Mouse (Mus musculus) frontal cortex, postnatal 36 days (tissue): ENCODE measurements around the gene Pcsk6.
"Not testable (repeated sequence)": the region's sequence is repeated elsewhere in the genome, so short reads cannot be mapped to it uniquely, and the experiment has no call there.

Source experiments
- DNase-seq, 2 experiments: peaks; one replicate each; pipeline ENCODE4 v3.0.0; 2022; ENCODE audit warnings: low spot score in 2 of 2

Pcsk6 gene

DNA sequence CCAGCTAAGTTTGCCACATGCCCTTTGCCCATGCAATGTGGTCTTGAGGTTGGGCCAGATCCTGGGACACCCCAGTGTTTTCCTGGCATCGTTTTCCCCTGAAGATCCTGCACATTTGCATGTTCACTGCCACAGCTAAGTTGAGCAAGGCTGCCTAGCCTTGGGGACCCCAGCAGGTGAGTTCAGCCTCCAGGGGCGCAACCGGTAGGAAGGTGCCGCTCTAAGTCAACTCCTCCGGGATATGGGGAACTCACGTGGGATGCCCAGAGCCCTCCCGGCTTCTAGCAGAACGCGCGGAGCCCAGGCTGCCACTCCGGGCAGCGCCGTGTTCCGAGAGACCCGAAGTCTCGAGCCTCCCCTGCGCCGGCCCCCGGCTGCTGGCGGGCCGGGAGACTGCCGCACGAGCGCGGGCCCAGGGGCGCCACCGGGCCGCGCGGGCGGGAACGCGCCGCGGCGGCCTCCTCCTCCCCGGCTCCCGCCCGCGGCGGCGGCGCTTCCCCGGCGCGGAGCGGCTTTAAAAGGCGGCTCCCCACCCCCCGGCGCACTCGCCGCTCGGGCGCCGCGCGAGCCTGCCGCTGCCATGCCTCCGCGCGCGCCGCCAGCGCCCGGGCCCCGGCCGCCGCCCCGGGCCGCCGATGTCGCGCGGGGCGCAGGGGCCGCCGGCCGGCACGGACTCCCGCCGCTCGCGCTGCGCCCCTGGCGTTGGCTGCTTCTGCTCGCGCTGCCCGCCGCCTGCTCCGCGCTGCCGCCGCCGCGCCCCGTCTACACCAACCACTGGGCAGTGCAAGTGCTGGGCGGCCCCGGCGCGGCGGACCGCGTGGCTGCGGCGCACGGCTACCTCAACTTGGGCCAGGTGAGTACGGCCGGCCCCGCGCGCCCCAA, at the start of gene Pcsk6:
TSS of gene Pcsk6 (plus strand) at position 144 of the 882 bp plus-strand sequence.
- DNase-seq: peak; percentile 31

DNA sequence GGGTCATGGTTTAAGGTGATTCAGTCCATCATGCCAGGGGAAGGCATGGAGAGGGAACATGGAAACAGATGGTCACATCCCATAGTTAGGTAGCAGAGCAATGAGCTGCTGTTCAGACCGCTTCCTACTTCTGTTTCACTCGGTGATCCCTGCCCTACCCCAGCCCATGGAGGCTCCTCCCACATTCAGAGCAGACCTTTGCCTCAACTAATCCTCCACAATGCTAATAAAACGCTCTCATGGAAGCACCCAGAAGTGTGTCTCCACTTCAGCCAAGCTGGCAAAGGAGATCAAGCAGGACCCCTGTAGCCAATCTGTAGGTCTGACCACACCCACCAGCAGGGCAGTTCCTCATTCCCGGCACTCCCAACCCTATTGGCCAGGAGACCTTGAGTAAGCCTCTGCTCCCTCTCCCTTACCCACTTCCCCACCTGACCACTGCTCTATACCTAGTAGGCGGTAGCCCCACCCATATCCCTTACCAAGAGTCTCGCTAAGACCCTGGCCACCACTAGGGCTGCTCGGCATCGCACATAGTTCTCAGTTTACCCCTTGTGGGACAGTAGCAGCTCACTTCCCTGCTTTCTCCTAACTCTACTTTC, 47.8 kb upstream of the Pcsk6 start:
- DNase-seq: no peak

DNA sequence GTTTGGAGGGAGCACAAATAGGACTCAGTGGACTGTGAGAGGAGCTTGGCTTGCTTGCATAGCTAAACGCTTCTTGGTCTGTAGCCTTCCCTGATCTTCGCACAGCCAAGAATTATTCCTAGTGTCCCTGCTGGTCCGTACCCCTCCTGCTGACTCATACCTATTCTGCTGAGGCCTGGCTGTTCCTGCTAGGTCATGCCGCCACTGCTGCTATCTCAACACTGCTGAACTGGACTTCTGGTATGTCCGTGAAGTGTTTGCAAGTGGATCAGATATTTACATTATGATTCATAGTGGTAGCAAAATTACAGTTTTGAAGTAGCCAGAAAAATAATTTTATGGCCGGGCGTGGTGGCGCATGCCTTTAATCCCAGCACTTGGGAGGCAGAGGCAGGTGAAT, 44.0 kb upstream of the Pcsk6 start:
- no peak for DNase-seq

DNA sequence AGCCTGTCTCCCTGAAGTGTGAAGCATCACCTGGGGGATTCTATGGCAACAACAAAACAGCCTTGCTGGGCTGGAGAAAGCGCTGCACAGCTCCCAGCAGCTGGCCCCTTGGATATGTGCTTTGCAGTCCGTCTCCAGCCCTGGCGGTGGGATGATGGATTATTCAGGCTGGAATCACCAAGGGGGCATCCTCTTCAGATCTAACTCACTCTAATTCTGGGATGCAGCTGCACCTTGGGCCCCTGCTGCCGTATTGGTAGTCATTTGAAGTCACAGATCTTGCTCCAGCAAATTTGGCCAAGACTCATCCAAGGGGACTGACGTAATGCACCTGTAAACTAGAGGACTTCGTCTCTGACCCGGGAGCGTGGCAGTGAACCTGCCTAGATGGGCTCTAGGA, 41.1 kb upstream of the Pcsk6 start:
- no peak for DNase-seq

DNA sequence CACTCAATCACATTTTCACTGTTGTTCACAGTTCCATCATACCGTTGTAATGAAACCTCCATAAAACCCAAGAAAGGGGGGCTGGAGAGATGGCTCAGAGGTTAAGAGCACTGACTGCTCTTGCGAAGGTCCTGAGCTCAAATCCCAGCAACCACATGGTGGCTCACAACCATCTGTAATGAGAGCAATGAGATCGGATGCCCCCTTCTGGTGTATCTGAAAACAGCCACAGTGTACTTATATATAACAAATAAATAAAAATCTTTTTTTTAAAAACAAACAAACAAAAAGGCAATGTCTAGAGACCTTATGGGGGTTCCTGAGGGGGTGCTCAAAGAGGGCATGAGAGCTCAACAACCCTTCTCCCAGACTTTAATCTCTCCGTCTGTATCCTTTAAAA, 39.6 kb upstream of the Pcsk6 start:
- not testable (repeated sequence) for DNase-seq

DNA sequence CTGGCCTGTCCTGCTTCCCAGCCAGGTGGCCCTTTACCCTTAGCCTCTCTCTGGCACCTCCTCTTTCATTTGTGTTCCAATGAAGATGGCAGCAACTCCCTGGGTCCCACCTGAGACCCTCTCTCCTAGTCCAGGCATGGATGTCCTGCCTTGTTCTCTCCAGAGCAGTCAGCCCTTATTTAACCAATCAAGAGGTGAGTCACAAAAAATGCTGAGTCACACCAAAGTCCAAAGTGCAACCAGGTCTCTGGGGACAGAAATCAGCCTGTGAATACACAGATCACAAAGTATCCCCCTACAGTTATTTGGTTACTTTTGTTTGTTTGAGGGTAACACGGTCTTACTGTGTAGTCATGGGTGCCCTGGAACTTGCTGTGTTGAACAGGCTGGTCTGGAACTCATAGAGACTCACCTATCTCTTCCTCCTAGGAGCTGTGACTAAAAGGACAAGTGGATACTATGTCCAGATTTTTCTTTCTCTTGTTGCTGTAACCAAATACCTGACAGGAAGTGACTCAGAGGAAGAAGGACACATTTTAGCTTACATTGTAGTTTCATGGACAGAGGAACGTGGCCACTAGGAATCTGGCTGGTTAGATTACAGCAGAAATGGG, 38.9 kb upstream of the Pcsk6 start:
- DNase-seq: no peak

DNA sequence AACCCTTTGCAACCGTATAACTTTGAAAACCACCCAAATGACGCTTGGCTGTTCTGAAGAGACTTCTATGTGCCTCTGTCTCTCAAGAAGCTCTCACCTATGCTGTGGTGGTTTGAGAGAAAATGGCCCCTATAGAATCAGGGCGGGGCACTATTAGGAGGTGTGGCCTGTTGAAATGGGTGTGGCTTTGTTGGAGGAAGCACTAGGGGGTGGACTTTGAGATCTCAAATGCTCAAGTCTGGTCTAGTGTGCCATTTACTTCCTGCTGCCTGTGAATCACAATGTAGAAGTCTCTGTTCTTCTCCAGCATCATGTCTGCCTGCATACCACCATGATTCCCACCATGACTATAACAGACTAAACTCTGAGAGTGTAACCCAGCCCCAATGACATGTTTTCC, 21.8 kb upstream of the Pcsk6 start:
- no peak for DNase-seq

DNA sequence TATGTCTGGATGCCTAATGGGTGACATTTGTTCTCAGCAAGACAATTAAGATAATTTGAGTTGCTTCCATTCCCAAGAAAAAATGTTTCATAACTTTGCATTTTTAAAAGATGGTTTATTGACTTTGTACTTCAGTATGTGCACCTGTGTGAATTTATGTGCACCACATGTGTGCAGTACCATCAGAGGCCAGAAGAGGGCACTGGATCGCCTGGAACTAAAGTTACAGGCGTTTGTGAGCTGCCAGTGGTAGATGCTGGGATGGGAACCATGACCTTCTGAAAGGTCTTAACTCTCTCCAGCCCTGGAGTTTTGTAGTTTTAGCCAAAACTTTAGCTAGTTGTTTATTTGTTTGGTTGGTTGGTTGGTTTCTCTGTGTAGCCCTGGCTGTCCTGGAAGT, 18.3 kb upstream of the Pcsk6 start:
- DNase-seq: no peak

DNA sequence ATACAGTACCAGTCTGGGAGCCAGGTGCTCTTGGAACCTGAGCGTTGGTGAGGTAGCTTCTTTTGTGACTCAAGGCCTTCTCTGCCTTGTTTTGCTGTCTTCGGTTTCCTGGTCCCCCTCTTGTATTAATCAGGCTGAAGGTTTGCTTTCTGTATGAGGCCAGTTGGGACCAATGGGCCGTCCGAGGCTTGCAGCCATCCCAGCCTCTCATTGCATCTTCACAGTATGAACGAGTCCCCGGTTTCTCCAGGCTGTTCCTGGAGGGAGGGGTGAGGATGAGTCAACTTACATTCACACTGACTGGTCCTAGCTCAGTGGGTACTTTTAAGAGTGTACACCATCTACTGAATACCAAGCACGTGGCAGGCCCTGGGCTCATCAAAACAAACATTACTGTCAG, 553 bp upstream of the Pcsk6 start:
- DNase-seq: no peak

DNA sequence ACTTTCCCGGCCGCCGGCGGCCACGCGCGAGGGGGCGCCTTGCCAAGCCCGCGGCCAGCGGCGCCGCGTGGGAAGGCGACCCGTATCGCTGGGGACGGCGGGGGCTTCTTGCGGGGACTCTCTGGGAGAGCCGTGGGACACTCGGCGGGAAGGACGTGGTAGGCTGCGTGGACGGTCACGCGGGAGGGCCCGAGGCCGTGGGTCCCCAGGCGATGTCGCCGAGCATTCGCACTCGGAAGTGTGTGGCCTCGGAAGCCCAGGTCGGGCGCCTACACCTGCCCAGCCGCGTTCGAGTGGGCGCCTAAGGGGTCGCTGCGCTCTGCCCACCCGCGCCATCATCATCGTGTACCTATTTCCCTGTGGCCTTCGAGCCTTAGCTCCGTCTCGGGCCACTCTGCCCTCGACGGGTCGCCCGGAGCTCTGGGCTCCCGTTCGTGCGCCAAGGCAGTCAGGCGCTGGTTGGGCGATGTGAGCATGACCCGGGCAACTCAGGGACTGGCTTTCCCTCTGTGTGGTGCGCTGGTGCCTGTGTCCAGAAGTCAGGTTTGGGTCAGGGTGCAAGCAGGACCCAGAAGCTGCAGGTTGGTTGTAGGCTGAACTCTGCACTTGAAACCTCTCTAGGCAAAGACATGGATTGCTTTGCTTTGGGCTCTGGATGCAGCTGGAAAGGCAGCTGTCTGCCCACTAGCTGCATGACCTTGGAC, 1.1 kb downstream of the Pcsk6 start:
- no peak for DNase-seq

DNA sequence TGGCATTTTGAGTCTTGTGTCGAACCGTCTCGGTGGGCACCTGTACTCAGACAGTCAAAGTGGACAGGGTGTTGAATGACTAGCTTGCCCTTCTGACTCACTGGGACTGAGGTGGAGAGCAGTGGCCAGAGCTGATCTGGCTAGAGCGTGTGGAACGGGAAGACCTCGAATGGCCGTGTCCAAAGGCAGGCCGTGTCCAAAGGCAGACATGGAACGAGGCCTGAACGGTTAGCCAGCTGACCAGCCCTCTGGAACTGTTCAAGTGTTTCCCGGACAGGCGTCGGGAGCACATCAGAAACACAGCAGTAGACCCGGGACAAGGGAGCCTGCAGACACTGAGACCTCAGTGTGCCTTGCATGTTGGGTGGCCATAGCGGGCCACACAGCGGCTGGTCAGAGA, 7.6 kb downstream of the Pcsk6 start:
- no peak for DNase-seq

DNA sequence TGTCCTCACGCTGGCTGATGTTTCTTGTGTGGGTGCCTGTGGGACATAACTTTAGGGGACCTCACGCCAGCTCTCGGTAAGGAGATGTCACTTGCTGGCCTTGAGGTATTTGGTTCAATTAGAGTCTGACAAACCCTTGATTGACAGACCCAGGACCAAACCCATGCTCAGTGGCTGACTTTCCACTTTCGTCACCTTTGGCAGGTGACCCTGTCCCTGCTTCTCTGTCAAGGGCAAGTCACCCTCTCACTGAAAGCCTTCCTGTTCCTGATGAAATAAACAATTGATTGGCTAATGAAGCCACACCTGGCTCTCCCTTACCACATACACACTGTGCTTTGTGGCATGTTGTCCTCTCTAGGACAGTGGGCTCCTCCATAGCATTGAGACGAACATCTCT, 8.3 kb downstream of the Pcsk6 start:
- no peak for DNase-seq

DNA sequence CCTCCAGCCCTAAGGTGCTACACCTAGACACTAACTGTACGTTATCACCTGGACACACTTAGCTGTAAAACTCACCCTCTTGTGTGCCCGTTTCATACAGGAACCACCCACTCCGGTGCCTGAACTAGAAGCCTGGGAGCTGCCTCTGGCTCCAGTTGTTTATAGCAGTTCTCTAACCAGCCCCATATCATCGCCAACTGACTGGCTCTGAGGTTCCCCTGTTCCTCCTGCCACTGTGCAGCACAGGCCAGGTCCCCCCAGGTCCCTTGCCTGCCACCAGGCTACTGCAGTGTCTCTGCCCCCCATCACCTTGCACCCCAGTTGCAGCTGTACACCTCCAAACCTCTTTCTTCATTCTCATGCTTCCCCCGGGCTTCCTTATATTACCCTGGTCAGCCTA, 8.7 kb downstream of the Pcsk6 start:
- no peak for DNase-seq

DNA sequence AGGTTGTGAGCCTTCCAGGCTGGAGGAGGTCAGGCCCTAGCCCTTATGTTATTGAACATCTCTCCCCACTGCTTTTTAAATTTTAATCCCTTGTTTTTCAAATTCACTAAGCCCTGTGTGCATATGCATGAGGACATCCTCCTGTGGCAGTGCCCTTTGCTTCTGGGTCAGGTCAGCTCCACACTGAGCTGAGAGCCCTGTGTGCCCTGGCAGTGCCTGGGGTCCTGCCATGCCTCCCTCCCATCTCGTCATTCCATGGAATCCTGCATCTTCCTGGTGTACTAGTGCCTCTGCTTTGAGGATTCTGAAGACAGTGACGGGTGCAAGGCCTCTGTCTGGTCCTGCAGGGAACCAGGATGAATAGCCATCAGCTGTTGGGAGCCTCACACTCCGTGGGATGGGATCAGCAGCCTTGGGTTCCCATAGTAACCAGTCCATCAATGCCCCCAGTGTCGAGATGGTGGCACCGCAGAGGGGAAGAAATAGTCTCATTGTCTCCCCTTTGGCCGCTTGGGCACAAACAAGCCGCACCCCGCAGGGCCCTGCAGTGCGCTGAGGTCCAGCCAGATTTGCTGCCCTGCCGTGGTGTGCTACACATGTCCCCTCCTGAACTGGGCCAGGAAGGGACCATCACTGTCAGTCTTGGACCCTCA, 9.5 kb downstream of the Pcsk6 start:
- DNase-seq: peak in 1 of 2 experiments; percentile 51

DNA sequence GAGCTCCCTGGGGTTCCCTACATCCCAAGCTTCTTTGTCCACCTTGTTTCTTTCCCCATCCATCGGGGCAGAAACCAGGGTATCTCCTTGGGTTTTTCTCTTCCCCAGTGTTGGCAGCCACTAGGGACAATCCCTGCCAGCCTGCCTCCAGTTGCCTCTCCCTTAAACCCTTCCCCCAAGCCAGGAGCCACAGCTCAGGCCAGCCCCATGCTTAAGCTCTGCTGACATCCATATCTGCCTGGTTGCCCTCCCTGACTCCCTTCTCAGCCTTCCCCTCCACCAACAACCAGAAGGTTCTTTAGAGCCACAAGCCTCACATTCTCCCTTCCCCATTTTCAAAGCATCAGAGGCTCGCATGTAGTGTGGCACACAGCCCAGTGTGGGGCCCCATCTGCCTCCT, 10.3 kb downstream of the Pcsk6 start:
- no peak for DNase-seq

DNA sequence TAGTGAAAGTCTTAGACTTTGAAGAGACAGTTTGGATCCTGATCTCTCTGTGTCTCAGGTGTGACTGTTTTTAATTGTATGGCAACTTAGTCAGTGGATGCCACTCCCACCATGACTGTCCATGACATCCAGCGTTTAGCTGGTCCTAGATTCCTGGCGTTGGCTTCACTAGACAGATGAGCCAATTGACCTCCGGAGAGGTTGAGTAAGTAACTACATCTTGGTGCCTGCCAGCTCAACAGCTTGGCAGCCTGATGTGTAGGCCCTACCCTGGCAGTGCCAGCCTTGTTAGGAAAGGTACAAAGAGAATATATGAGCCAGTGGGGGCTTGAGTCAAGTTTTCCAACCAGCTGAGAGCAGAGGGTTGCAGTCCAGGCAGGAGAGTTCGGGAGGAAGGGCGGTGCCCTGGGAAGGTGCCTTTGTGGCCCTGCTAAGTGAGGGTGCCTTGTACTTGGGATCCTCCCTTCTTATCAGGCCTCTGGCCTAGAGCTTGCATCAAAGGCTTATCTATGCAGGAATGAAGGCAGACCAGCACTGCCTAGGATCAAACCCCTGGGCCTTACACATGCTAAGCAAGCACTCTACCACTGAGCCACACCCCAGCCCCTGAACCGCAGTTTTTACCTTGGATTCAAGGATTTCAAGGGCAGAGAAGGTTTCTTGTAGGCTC, 11.8 kb downstream of the Pcsk6 start:
- no peak for DNase-seq

DNA sequence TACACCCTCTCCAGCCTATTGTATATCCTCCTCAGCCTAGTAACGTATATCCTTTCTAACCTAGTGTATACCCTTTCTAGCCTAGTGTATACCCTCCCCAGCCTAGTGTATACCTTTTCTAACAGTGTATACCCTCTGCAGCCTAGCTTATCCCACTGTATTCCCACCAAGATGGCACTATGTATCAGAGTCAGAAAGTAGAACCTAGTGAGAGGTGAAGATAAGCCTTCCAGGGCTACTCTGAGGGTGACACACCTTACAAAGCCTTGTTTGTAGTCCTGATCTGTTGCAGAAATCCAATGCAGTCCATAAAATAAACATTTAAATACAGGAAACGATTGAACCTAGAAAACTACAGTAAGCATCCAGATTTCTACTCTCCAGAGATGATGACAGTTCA, 12.4 kb downstream of the Pcsk6 start:
- DNase-seq: no peak

DNA sequence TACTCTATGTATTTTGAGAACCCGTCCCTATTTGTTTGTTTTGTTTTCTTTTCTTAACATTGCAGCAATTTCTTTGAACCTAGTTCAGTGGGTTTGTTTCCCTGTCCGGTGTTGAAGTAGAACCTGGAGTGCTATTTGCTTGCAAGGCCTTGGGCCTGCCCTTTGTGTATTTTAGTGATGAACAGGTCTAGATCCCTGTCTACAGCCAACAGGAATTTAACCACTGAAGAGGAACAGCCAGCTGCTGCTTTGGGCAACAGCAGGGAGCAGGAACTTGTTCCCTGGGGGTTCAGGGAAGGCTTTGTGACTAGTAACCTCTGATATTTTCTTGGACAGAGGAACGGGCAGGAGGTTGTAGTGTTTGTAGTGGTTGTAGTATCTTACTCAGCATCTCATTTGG, 15.1 kb downstream of the Pcsk6 start:
- no peak for DNase-seq

DNA sequence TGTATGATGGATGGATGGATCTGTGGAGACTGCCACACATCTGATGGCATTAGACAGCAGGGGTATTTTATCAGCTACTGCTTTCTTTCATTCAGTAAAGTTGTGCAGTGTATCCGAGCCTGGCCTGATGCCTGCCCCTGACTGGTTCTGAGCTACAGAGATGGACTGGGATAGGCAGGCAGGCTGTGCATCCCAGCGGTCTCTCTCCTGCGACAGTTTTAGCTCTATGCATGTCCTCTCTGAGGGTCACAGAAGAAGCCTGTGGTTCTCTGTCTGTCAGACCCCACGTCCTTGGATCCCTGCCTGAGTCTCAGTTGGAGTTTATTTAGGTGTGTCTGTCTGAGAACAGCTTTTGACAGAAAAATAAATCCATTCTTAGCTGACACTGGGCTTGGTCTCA, 16.7 kb downstream of the Pcsk6 start:
- DNase-seq: no peak

DNA sequence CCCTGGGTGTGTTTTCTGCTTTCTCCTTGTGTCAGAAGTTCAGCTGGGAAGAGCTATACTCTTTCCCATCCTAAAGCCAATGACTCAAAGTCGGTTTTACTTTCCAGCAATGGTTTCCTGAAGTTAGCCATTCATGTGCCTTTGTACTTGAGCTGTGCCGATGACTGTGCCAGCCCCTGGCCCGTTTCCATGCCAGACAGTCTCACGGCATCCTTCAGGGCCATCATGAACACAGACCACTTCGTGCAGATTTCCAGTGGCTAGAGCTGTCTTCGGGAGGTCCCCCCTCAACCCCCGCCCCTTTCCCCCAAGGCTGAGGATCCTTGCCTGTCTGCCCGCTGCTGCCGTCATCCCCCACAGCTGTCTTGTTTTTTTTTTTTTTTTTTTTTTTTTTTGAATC, 17.8 kb downstream of the Pcsk6 start:
- DNase-seq: no peak

DNA sequence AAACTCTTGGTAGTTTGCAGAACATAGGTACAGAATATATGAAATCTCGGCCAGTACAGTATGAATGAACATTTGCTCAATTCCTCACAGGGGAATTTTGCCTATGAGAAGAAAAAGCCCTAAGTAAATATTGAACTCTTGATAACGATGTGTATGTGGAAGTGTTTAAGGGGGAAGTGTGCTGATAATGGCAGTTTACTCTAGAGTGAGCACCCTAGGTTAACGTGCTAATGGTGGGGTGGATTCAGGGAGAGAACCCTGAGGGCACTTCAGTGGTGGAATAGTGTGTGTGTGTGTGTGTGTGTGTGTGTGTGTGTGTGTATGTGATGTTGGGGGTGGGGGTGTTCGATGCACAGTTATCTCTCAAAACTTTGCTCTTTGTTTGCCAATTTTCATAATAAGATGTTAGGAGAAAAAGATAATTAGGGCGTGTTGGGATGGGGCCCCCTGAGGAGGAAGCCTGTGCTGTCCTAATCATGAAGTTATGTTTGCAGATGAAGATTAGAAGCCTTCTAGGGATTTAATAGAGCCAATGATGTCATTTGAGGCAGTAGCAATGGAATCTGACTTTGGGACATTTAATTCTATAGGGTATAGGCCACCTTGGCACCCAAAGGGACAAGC, 19.2 kb downstream of the Pcsk6 start:
- DNase-seq: no peak
